Mouse (Mus musculus) T-helper 17 cell (primary cell): Measurements from ENCODE around the gene Ccdc92b.

Source experiments
- in situ Hi-C, 2 experiments: fragments of 300-600 bp; cut with MboI, MseI; formaldehyde crosslinking; loops; 1 replicate in 1 of 2; 2 replicates in 1 of 2; pipeline ENCODE4 v1.15.1; 2025; ENCODE audit warnings: high pct_unique_total_duplicates in 2 of 2

The Ccdc92b gene

DNA sequence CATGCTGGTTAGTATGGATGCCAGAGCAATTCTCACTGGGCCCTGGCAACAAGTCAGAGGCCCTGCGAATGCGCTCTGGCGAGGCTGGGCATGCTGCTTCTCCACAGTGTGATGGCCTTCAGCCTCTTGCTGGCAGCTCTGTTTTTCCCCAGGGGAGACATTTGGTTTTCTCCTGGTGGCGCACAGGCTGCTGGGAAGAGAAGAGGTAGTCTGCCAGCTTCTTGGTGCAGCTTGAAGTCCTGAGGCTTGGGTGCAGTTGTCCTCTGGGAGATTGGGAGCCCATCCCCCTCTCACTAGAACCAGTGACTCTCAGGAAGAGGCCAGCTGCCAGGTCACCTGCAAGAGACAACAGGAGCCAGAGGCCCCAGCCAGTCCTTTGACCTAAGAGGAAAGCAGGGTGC is 33.4 kb downstream of the Ccdc92b start:
- in situ Hi-C loops: no loop called here

DNA sequence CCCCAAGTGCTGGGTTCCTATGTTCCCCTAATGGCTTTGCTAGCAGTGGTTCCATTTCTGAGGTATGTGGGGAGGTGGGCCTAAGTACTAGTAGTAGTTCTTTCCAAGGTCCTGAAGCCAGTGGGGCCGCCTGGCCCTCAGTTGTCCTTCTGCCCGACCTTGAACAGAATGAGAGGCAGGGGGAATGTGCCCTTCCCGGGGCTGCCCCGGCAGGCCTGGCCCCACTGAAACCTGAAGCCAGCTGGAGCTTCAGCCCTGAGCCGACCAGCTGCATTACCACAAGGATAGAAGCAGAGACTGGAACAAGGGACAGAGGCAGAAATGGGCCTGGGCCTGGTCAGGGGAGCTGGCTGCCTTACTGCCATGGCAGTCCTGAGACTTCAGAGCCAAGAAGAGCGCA is 34.0 kb downstream of the Ccdc92b start:
- in situ Hi-C loops: no loop called here

DNA sequence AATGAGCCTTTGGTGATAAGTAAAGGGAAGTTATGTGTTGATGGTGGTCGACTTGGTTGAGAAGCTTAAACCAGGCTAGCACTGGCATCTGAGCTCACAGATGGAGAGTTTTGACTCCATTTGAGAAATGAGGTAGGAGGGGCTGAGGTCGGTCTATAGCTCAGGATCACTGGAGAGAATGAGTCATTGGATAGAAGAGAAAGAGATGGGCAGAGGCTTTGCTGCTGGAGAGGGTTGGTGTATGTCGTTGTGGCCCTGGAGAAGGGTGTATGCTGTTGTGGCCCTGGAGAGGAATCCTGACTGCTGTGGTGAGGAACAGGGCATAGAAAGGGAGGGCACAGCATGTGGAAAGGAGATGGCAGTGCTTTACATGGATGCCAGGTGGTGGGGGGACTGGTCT is 36.5 kb downstream of the Ccdc92b start:
- in situ Hi-C loops: no loop called here

DNA sequence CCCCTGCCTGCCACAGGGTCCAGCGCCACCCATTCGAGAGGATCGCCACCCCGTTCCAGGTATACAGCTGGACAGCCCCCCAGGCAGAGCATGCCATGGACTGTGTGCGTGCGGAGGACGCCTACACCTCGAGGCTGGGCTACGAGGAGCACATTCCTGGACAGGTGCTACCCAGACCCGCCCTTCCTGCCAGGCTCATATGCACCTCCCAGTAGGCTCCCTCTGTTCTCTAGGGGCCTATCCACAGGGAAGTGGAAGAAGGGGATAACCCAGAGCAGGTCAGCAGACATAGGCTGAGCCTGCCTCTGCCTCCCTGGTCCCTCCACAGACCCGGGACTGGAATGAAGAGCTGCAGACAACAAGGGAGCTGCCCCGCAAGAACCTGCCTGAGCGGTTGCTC is 40.9 kb downstream of the Ccdc92b start:
- in situ Hi-C loops: no loop called here

DNA sequence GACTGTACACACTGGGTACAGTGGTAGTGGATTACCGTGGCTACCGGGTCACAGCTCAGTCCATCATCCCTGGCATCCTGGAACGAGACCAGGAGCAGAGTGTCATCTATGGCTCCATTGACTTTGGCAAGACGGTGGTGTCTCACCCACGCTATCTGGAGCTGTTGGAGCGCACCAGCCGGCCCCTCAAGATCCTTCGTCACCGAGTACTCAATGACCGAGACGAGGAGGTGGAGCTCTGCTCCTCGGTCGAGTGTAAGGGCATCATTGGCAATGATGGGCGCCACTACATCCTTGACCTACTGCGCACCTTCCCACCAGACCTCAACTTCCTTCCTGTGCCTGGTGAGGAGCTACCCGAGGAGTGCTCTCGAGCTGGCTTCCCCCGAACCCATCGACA is 42.2 kb downstream of the Ccdc92b start:
- in situ Hi-C loops: no loop called here

DNA sequence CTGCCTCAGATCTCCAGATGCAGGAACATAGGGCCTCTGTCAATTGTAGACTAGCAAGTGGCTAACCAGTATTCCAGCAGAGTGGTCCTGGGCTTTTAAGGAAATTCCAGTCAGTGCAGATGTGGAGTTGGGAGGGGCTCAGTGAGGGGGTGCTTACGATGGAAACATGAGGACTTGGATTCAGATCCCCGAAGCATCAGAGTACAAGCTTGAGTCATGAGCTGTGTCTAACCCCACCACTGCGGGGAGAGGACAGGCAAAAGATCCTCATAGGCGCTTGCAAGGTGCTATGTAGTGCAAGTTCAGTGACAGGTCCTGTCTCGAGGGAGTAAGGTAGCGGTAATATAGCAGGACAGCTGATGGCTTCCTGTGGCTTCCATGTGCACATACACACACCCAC is 42.8 kb downstream of the Ccdc92b start:
- in situ Hi-C loops: no loop called here

DNA sequence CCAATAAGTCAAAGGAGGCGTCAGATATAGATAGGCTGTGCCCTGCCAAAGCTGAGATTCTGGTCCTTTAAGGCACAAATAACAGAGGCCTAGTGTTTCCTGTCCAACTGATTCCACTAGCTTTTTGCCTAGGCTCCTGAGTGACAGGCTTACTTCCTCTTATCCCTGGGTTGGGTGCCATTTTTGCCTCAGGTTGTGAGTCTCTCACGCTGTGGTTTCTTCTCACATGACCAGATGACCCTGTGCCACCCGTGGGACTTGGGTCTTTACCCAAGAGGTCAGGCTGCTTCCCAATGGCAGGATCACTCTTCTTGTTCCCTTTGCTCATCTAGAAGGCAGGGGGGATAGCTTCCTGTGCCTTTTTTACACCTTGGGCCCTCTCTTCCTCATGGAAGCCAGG is 44.9 kb downstream of the Ccdc92b start:
- in situ Hi-C loops: no loop called here

DNA sequence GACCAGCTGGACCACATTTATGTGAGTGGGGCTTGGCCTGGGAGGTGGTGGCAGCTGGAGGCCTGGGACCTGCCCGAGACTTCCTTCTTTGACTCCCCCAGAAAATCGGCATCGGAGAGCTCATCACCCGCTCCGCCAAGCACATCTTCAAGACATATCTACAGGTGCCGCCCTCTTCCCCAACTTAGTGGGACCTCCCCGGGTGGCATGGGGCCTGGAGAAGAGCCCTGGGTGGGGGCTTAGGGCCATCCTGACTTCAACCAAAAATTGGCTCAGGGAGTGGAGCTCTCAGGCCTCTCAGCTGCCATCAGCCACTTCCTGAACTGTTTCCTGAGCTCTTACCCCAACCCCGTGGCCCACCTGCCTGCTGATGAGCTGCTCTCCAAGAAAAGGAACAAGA is 45.5 kb downstream of the Ccdc92b start:
- in situ Hi-C loops: no loop called here

DNA sequence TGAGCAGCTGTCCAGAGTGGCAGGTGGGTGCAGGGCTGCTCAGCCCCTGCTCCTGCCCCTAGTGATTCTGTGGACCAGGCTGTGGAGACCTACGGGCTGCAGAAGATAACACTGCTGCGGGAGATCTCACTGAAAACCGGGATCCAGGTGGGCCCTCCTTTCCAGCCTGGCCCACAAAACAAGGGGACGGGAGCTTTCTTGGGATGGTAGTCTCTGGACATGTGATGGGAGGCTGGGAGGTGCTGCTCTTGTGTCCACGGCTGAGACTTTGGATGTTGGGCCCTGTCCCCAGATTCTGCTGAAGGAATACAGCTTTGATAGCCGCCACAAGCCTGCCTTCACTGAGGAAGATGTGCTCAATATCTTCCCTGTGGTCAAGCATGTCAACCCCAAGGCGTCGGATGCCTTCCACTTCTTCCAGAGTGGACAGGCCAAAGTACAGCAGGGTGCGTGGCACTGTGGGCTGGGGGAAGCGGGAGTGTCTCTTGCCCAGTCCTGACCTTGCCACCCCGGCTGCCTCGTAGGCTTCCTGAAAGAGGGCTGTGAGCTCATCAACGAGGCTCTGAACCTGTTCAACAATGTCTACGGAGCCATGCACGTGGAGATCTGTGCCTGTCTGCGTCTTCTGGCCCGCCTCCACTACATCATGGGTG is 46.4 kb downstream of the Ccdc92b start:
- in situ Hi-C loops: no loop called here

DNA sequence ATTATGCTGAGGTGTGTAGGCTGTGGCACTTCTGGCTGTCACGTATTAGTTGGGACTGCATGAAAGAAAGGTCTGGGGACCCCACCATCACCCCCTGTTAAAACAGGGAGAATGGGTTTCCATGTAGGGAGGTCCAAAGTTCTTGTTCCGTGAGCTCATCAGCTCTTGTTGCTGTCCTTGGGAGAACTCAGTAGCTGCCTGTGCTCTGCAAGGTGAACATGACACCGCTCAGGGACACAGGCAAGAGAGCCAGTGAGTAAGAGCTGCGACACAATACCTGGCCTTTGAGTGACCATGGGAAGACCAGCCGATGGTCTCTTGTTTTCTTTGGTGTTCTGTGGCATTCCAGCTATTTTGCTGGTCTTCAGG is 46.9 kb downstream of the Ccdc92b start:
- in situ Hi-C loops: no loop called here

DNA sequence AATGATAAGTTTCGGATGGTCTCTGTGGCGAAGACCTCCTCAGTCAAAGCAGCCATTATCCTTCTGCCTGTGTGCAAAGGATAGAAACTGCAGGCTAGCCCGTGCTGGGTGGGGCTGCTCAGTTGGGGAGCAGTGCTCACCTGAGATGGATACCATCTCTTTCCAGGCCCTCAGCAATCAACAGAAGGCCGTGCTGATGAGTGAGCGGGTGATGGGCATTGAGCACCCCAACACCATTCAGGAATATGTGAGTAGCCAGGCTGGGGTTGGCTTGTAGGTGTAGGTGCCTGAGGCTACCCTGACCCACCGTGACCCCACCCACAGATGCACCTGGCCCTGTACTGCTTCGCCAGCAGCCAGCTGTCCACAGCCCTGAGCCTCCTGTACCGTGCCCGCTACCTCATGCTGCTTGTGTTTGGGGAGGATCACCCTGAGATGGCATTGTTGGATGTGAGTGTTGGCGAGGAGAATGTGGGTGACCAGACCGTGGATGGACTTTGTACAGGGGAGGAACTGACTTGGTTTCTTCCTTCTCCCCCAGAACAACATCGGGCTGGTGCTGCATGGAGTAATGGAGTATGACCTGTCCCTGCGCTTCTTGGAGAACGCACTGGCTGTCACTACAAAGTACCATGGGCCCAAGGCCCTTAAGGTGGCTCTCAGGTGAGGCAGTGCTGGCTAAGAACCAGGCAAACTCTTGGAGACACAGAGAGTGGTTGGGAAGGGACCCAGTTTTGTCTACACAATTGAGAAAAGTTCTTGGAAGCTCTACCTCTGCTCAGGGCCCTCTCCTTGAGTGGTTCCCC is 47.6 kb downstream of the Ccdc92b start:
- in situ Hi-C loops: no loop called here

DNA sequence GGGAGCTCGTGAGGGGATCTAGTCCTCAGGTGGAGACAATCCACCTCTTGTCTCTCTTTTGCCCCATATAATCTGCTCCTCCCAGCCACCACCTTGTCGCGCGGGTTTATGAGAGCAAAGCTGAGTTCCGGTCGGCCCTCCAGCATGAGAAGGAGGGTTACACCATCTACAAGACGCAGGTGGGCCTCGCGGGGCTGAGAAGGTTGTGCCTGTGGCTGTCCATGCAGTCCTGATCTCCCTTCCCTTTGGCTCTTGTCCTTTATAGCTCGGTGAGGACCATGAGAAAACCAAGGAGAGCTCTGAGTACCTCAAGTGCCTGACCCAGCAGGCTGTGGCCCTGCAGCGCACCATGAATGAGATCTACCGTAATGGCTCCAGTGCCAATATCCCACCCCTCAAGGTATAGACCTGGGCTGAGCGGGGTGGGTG is 48.2 kb downstream of the Ccdc92b start:
- in situ Hi-C loops: no loop called here

DNA sequence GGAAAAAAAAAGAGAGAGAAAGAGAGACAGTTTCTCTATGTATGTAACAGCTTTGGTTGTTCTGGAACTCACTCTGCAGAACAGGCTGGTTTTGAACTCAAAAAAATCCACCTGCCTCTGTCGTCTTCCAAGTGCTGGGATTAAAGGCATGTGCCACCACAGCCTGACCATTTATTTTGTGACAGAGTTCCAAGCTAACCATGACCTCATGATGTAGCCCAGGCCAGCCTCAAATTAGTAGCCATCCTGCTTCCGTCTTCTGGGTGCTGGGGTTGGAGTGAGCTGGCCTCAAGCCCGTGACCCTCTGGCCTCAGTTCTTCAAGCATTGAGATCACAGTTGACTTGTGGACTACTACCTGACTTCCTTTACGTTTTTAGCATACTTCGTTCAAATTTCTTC is 49.1 kb downstream of the Ccdc92b start:
- in situ Hi-C loops: no loop called here

DNA sequence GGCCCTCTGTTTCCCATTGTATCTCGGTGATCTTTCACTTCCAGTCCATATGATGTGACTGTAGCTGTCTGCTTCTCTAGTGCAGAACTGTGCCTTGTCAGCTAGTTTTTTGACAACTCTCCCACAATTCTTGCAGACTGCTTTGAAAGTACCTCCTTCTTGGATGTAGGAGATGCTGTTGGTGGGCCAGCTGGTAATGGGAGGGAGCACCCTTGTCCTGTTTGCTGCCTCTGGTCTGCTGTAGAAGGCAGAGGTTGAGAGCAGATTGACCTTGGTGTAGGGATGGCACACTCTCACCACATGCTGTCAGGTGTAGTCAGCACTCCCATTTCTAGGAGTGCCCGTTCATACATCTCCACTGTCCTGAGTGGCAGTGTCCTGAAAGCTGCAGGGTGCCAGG is 49.6 kb downstream of the Ccdc92b start:
- in situ Hi-C loops: no loop called here

DNA sequence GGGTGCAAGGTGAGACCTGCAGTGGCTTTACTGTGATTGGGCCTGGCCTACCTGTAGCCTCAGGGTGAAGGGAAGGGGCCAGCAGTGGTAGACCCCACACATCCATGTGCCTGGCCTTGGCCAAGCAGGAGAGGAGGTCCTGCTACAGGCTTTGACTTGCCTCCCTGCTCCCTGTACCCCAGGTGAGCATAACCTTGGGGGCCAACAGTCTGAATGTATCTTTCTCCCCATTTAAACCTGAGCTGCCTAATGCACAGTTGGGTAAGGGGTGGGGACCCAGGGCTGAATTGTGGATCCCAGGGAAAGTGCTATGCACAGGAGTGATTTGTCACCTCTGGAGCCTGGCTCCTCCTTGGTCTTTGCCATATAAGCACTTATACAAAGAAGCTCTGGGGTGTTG is 50.7 kb downstream of the Ccdc92b start:
- in situ Hi-C loops: no loop called here

DNA sequence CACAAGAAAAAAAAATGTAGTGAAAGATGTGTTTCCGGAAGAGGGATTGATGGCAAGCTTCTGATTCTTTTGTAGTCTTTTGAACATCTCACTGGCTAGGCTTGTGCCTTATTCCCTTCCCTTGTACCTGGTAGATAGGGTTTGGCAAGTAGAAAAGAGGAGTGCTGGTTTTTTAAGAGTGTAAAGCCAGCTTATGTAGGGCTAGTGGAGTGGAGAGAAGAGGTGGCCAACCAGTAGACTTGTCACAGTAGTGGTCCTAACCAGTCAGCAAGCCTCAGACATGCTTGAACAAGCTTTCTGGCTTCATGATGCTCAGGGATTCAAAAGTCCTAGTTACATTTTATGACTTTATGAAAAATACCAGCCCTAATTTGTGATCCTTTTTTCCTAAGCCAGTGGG is 51.6 kb downstream of the Ccdc92b start:
- in situ Hi-C loops: no loop called here

DNA sequence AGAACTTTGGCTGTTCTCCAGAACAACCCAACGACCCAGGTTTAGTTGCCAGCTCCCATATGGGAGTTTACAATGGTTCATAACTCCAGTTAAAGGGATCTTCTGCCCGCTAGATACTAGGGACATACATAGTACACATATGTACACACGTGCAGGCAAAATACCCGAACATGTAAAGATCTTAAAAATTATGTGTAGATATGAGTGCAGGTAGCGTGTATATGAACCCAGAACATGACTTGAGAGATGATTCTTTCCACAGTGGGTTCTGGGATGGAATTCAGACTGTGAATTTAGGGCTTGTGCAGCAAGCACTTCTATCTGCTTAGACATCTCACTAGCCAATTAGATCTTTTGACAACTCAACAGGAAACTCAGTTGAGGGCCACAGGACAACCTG is 52.4 kb downstream of the Ccdc92b start:
- in situ Hi-C loops: no loop called here

DNA sequence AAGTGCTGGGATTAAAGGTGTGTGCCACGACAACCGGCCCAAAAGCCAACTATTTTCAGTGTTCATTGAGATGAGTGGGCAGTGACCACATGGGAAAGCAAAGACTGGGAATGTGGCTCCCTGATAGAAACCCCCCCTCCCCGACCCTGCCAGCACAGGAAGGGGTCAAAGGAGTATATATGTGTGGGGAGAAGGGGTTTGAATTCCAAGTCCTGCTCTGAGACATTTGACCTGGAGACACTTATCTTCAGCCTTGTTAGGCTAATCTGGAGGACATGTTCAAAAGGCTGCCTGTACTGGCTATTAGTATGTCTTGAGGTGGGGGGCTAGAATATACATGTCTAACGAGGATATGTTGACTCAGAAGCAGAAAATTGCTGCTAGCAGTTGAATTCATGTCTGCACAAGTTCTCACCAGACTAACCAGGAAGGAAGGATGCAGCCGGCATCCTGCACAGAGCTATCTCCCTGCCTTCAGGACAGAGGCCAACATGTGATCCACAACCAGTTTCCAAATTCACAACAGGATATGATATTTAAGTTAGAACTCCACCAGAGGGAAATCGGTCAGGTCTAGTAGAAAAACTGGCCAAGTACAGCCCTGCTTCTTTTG is 53.6 kb downstream of the Ccdc92b start:
- in situ Hi-C loops: no loop called here

DNA sequence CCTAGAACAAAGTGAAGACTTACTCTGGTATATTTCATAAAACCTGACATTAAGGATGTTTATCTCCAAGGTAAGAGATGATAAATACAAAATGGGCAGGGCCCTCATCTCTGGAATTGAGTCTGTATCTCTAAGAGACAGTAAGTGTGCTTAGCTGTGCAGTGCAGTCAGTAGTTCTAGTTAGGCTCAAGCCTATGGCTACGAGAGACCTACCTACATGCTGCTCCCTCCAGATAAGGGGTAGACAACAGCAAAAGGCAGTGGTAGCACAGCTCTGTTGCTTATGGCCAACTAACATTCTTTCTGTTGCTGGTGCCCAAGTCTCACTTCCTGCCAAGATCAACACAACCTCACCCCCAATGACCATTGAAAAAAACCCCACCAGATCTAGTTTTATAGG is 54.2 kb downstream of the Ccdc92b start:
- in situ Hi-C loops: no loop called here

DNA sequence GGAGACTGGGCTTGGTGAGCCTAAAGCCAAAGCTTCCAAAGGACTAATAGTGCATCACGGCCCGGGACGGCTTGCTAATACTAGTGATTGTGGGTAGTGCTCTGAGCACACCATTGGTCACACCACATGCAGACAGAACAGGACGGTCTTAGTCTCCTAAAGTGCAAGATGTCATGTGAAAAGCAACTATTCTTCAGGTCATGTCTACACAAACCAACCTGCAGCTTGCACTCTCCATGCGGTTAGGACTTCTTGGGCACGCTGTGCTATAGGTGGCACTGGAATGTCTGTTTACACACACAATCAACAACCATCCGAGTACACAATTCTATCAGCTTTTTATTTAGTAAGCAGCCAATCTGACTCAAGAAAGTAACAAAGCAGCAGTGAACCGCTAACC is 55.3 kb downstream of the Ccdc92b start:
- in situ Hi-C loops: no loop called here

DNA sequence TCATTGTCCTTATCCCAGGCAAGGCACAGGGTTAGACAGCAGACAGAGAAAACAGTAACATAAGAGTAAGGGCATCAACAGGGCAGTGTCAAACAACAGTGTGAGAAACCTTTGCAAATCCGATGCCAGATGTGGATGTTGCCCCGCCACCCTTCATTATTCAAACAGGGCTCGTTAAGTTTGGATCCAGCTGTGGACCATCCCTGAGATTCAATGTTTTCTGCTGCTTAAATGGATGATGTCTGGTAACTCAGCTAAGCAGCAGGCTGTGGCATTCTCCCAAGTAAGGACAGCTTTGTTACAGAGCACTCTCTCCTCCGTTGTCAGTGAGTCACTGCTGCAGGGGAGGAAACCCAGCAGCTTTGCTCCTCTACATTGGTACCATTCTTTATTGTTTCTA is 55.8 kb downstream of the Ccdc92b start:
- in situ Hi-C loops: no loop called here
